Mouse (Mus musculus): ENCODE results near the gene Opalin. TPM values are rescaled to one million over a fixed set of nuclear protein-coding genes. Genes with fewer than 3 reads are reported as not detected.

The Opalin gene
- polyA plus RNA-seq (2014; fragmentation: Nextera tagmentation; extraction: Ambion mirVana): not detected in 2 replicates

DNA sequence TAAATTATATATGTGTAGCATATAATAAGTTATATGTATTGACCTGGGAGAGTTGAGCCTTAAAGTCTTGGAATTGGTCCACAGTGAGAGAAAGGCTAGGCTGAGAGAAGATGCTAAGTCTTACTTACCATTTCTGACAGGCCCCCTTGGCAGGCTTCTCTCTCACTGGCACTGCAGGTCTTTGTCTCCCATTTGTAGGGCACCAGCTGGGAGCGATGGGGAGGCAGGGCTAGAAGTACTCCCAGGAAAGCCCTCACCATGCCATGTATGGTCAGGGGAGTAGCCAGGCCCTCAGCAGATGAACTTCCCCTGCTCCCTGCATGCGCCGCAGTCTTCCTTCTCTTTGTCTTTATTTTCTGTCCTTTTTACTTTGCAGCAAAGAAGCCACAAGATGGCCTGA, at the start of gene Opalin:
Gene Opalin, minus strand, starts transcription at position 208 of the 400 bp plus-strand sequence.
- WGBS: 80% methylated on average over 3 of the region's 3 CpGs
- Histone ChIP-seq H3K27ac (replicated peaks; ENCODE audit: low read depth, low read length) (no peak within 1 kb of the TSS), H3K4me1 (ENCODE audit: control insufficient read depth, insufficient read depth, low read length) (no peaks in the 10 kb centered on the region), H3K9me3 (replicated peaks; ENCODE audit: control insufficient read depth, low read length) (no peaks in the 10 kb centered on the region), H3K36me3 (replicated peaks; ENCODE audit: control insufficient read depth, insufficient read depth, low read depth, low read length) (no peaks in the 10 kb centered on the region), H3K4me2 (ENCODE audit: low read depth, low read length) (no peak within 1 kb of the TSS), H3K9ac (replicated peaks; ENCODE audit: low read length) (no peak within 1 kb of the TSS), H3K4me3 (ENCODE audit: low read depth, low read length) (no peak within 1 kb of the TSS), H3K27me3 (ENCODE audit: control insufficient read depth, insufficient read depth, low read length) (no peaks in the 10 kb centered on the region)
- DNase-seq (ENCODE audit: low spot score): no peak
- no peak for ATAC-seq (replicated peaks; ENCODE audit: insufficient number of reproducible peaks, low FRiP score, low TSS enrichment, low read depth)

DNA sequence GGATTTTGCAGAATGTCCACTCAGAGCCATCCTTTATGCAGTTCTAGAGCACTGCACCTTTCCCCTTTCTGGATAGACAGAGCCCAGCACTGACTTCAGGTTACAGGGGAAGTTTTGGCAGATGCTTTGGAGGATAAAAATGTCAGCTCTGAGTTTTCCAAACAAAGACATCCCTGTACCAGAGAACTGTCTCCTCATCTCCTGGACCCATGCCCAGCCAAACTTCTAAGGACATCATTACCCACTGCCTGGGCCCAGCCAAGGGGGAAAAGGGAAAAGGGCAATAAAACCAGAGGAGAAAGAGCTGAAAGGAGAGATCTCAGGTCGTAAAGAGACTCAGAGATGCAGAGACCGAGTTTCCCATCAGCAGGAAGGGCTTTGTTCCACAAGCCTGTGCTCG, 46.1 kb upstream of the Opalin start:
- Histone ChIP-seq H3K27me3 (ENCODE audit: control insufficient read depth, insufficient read depth, low read length) (no peaks in the 10 kb centered on the region), H3K4me2 (ENCODE audit: low read depth, low read length) (no peak overlapping the region), H3K4me3 (ENCODE audit: low read depth, low read length) (no peak overlapping the region), H3K9ac (replicated peaks; ENCODE audit: low read length) (no peak overlapping the region), H3K4me1 (ENCODE audit: control insufficient read depth, insufficient read depth, low read length) (no peaks in the 10 kb centered on the region), H3K9me3 (replicated peaks; ENCODE audit: control insufficient read depth, low read length) (no peaks in the 10 kb centered on the region), H3K27ac (replicated peaks; ENCODE audit: low read depth, low read length) (no peak overlapping the region), H3K36me3 (replicated peaks; ENCODE audit: control insufficient read depth, insufficient read depth, low read depth, low read length) (no peaks in the 10 kb centered on the region)
- DNase-seq (ENCODE audit: low spot score) (no peak), ATAC-seq (replicated peaks; ENCODE audit: insufficient number of reproducible peaks, low FRiP score, low TSS enrichment, low read depth) (no peak)
- WGBS: 40% methylated on average over 3 of the region's 3 CpGs

DNA sequence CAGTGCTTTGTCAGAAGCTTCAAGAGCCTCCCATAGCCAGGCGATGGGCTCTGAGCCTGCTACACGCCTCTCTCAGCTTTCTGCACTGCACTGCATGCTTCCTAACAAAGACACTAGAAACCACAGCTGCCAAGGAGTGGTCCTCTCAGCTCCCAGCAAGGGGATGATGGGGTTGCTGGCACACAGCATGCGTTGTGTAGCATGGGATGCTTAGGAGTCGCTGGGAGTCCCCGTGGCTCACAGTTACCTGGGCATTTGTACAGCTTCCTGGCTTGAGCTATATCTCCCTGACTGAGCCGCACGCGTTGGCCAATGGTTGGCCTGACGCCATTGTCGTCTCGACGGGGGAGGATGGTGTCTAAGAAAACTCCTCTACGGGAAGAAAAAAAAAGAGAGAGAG, 43.0 kb upstream of the Opalin start:
- ATAC-seq (replicated peaks; ENCODE audit: insufficient number of reproducible peaks, low FRiP score, low TSS enrichment, low read depth) (no peak), DNase-seq (ENCODE audit: low spot score) (no peak)
- Histone ChIP-seq H3K36me3 (replicated peaks; ENCODE audit: control insufficient read depth, insufficient read depth, low read depth, low read length) (no peaks in the 10 kb centered on the region), H3K4me3 (ENCODE audit: low read depth, low read length) (no peak overlapping the region), H3K27me3 (ENCODE audit: control insufficient read depth, insufficient read depth, low read length) (no peaks in the 10 kb centered on the region), H3K9me3 (replicated peaks; ENCODE audit: control insufficient read depth, low read length) (no peaks in the 10 kb centered on the region), H3K9ac (replicated peaks; ENCODE audit: low read length) (no peak overlapping the region), H3K4me1 (ENCODE audit: control insufficient read depth, insufficient read depth, low read length) (no peaks in the 10 kb centered on the region), H3K27ac (replicated peaks; ENCODE audit: low read depth, low read length) (no peak overlapping the region), H3K4me2 (ENCODE audit: low read depth, low read length) (no peak overlapping the region)
- 96% methylated on average over 13 of the region's 13 CpGs for WGBS

DNA sequence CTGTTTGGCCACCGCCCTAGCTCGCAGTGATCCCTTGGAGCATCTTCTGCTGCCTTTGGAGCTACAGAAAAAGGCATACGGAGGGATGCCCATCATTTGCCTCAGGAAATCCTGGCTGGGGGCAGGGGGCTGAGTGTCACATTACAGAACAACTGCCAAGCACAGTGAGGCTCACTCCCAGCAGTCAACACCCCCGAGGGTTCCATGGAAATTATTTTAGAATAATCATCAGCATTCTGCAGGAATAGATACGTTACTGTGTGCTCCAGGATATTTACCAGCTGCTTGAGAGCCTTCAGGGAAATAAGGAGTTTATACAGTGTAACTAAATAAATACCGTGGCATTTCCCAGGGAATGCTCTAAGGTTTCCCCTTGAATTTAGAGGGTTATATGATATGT, 41.4 kb upstream of the Opalin start:
- Histone ChIP-seq H3K27ac (replicated peaks; ENCODE audit: low read depth, low read length) (no peak overlapping the region), H3K4me1 (ENCODE audit: control insufficient read depth, insufficient read depth, low read length) (no peaks in the 10 kb centered on the region), H3K9ac (replicated peaks; ENCODE audit: low read length) (no peak overlapping the region), H3K4me2 (ENCODE audit: low read depth, low read length) (no peak overlapping the region), H3K36me3 (replicated peaks; ENCODE audit: control insufficient read depth, insufficient read depth, low read depth, low read length) (no peaks in the 10 kb centered on the region), H3K9me3 (replicated peaks; ENCODE audit: control insufficient read depth, low read length) (no peaks in the 10 kb centered on the region), H3K4me3 (ENCODE audit: low read depth, low read length) (no peak overlapping the region), H3K27me3 (ENCODE audit: control insufficient read depth, insufficient read depth, low read length) (no peaks in the 10 kb centered on the region)
- 30% methylated on average over 6 of the region's 6 CpGs for WGBS
- DNase-seq (ENCODE audit: low spot score) (peak; percentile 34), ATAC-seq (replicated peaks; ENCODE audit: insufficient number of reproducible peaks, low FRiP score, low TSS enrichment, low read depth) (no peak)

DNA sequence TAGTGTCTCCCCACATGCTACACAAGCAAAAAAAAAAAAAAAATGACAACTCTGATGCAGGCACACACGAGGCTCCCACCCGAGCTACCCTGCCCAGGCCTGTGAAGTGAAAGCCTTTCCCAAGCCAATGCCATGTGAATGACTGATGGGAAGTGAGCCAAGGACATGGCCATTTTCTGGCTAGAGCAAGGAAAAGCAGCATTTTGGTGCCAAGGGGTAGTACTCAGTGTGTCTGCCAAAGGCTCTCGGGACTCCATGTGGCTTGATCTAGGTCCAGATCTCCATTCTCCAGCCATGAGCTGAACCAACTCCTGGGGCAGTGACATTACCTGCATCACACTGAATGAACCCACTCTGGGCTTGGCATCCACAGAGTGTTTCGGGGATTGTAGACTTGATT, 40.4 kb upstream of the Opalin start:
- no peak overlapping the region for H3K9ac ChIP-seq (replicated peaks; ENCODE audit: low read length)
- H3K4me1 ChIP-seq (ENCODE audit: control insufficient read depth, insufficient read depth, low read length): no peaks in the 10 kb centered on the region; the same call in 1 of the 2 replicates
- no peak overlapping the region for H3K4me3 ChIP-seq (ENCODE audit: low read depth, low read length)
- DNase-seq (ENCODE audit: low spot score) (no peak), ATAC-seq (replicated peaks; ENCODE audit: insufficient number of reproducible peaks, low FRiP score, low TSS enrichment, low read depth) (no peak)
- H3K9me3 ChIP-seq (replicated peaks; ENCODE audit: control insufficient read depth, low read length): no peaks in the 10 kb centered on the region
- H3K27ac ChIP-seq (replicated peaks; ENCODE audit: low read depth, low read length): no peak overlapping the region
- no peaks in the 10 kb centered on the region for H3K27me3 ChIP-seq (ENCODE audit: control insufficient read depth, insufficient read depth, low read length)
- no peaks in the 10 kb centered on the region for H3K36me3 ChIP-seq (replicated peaks; ENCODE audit: control insufficient read depth, insufficient read depth, low read depth, low read length)
- no peak overlapping the region for H3K4me2 ChIP-seq (ENCODE audit: low read depth, low read length)
- 84% methylated on average over 4 of the region's 4 CpGs for WGBS

DNA sequence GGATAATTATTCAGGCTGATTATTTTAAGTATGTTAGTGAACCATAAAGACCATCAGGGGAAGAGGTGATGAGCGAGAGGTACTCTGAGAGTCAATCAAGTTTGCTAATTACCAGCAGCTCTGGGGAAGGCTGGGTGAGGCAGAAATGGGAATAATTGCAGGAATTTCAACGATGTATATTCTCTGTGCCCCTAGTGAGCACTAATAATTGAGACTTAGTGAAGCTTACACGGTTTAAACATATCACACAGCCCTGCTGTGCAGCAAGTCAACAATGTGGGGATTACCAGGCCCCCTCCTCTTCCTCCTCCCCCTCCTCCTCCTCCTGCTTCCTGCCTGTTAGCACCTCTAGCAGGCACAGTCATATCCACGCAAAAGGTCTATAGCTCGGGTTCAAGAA, 37.7 kb upstream of the Opalin start:
- H3K9me3 ChIP-seq (replicated peaks; ENCODE audit: control insufficient read depth, low read length): no peaks in the 10 kb centered on the region
- H3K27ac ChIP-seq (replicated peaks; ENCODE audit: low read depth, low read length): no peak overlapping the region
- H3K27me3 ChIP-seq (ENCODE audit: control insufficient read depth, insufficient read depth, low read length): no peaks in the 10 kb centered on the region
- ATAC-seq (replicated peaks; ENCODE audit: insufficient number of reproducible peaks, low FRiP score, low TSS enrichment, low read depth): 0 out of 2 replicates have a peak, but pooled peaks have one; percentile 18
- DNase-seq (ENCODE audit: low spot score): no peak
- no peaks in the 10 kb centered on the region; the same call in 1 of the 2 replicates for H3K4me1 ChIP-seq (ENCODE audit: control insufficient read depth, insufficient read depth, low read length)
- H3K36me3 ChIP-seq (replicated peaks; ENCODE audit: control insufficient read depth, insufficient read depth, low read depth, low read length): no peaks in the 10 kb centered on the region
- H3K4me3 ChIP-seq (ENCODE audit: low read depth, low read length): no peak overlapping the region
- WGBS: 37% methylated on average over 5 of the region's 5 CpGs
- no peak overlapping the region for H3K4me2 ChIP-seq (ENCODE audit: low read depth, low read length)
- H3K9ac ChIP-seq (replicated peaks; ENCODE audit: low read length): no peak overlapping the region

DNA sequence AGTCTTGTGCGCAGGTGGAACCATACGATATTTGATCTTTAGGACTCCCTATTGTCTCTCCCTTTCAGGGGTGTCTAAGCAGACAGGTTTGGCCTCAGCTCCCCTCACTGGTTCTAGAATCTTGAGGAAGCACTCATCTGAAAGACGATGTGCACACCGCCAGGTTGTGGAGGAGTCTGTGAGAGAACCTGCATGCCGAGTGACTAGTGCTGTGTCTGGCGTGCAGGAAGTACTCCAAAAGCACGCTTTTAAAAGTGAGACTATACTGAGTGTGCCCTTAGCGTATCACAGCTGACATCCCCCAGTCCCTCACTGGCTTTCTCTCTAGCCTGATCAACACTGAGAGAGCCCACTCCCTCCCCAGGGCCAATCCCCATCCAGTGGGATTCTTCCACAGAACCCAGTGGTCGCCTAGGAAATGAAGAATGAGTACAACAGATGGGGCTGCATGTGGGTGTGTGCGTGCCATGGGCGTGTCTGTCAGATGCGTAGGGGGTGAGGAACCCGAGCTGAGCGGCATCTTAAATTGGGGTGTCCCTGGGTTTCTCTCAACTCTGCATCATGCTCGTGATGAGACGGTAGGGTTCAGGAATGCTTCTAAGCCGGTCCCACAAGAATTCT, 37.1 kb upstream of the Opalin start:
- H3K4me1 ChIP-seq (ENCODE audit: control insufficient read depth, insufficient read depth, low read length): no peaks in the 10 kb centered on the region; the same call in 1 of the 2 replicates
- 73% methylated on average over 17 of the region's 17 CpGs for WGBS
- no peak overlapping the region for H3K4me2 ChIP-seq (ENCODE audit: low read depth, low read length)
- no peak overlapping the region for H3K9ac ChIP-seq (replicated peaks; ENCODE audit: low read length)
- no peak for DNase-seq (ENCODE audit: low spot score)
- no peaks in the 10 kb centered on the region for H3K36me3 ChIP-seq (replicated peaks; ENCODE audit: control insufficient read depth, insufficient read depth, low read depth, low read length)
- no peak overlapping the region for H3K27ac ChIP-seq (replicated peaks; ENCODE audit: low read depth, low read length)
- no peaks in the 10 kb centered on the region for H3K9me3 ChIP-seq (replicated peaks; ENCODE audit: control insufficient read depth, low read length)
- H3K4me3 ChIP-seq (ENCODE audit: low read depth, low read length): no peak overlapping the region
- no peaks in the 10 kb centered on the region for H3K27me3 ChIP-seq (ENCODE audit: control insufficient read depth, insufficient read depth, low read length)
- no peak for ATAC-seq (replicated peaks; ENCODE audit: insufficient number of reproducible peaks, low FRiP score, low TSS enrichment, low read depth)

DNA sequence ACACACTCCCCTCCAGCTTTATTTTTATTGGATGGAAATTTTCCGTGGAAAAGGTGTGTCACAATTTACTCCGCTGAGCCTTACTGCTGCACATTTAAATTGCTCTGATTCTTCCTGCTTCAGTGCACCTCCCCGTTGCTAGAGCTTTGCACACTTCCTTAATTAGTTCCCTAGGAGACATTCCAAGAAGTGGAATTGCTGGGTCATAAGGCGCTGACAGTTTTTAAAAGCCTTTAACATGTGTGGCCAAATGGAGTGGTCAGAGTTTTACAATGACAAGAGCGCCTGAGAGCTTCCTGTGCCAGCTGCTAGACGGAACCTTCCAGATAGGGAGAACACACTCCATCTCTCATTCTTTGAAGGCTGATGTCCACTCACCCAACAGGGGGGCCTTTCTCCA, 35.7 kb upstream of the Opalin start:
- Histone ChIP-seq H3K27ac (replicated peaks; ENCODE audit: low read depth, low read length) (no peak overlapping the region), H3K4me1 (ENCODE audit: control insufficient read depth, insufficient read depth, low read length) (no peaks in the 10 kb centered on the region; the same call in 1 of the 2 replicates), H3K27me3 (ENCODE audit: control insufficient read depth, insufficient read depth, low read length) (no peaks in the 10 kb centered on the region), H3K9ac (replicated peaks; ENCODE audit: low read length) (no peak overlapping the region), H3K36me3 (replicated peaks; ENCODE audit: control insufficient read depth, insufficient read depth, low read depth, low read length) (no peaks in the 10 kb centered on the region), H3K4me3 (ENCODE audit: low read depth, low read length) (no peak overlapping the region), H3K9me3 (replicated peaks; ENCODE audit: control insufficient read depth, low read length) (no peaks in the 10 kb centered on the region), H3K4me2 (ENCODE audit: low read depth, low read length) (no peak overlapping the region)
- WGBS: 55% methylated on average over 6 of the region's 6 CpGs
- DNase-seq (ENCODE audit: low spot score) (no peak), ATAC-seq (replicated peaks; ENCODE audit: insufficient number of reproducible peaks, low FRiP score, low TSS enrichment, low read depth) (no peak)
